Mouse (Mus musculus) megakaryocyte progenitor cell, adult 5-6 weeks (primary cell): ENCODE results near the gene Ptgis. TPM values are rescaled to one million over a fixed set of nuclear protein-coding genes. Genes with fewer than 3 reads are reported as not detected.

ENCODE experiments used
- ATAC-seq: replicated peaks from 2 replicates; pipeline ENCODE4 v1.8.0; 2016; ENCODE audit warnings: mild to moderate bottlenecking, moderate TSS enrichment, inconsistent platforms; ENCODE audit not compliant: poor library complexity
- total RNA-seq, 2 experiments: library from RNA; stranded (forward) in 1 of 2; stranded (reverse) in 1 of 2; fragments of 157-497, 149-512 nt in 1 of 2; fragments of 200-1000 nt in 1 of 2; gene quantifications; 2 replicates each; pipeline versions ENCODE4 v1.2.3 to v1.2.4; 2015 to 2017

Ptgis gene
- total RNA-seq, 2 experiments from 2014 or later, result not detected

GRCm38 (mm10) chr2:167198660-167199427, 41.6 kb downstream of the Ptgis start:
- no peak for ATAC-seq

GRCm38 (mm10) chr2:167193361-167193760, 47.0 kb downstream of the Ptgis start:
- ATAC-seq, result no peak

- ATAC-seq, result peak; percentile 38; the same call in 1 of the 2 replicates
Observed at GRCm38 (mm10) chr2:167190076-167190399, 50.4 kb downstream of the Ptgis start, which contains the start of gene Kcnb1. Kcnb1 (minus strand) TSS chr2:167190155.

- no peak for ATAC-seq
Observed at GRCm38 (mm10) chr2:167189291-167190075, 50.9 kb downstream of the Ptgis start.

- peak; percentile 94 for ATAC-seq
Observed at GRCm38 (mm10) chr2:167188315-167189207, 51.8 kb downstream of the Ptgis start.

- no peak for ATAC-seq
Observed at GRCm38 (mm10) chr2:167187119-167187518, 53.3 kb downstream of the Ptgis start.

GRCm38 (mm10) chr2:167186544-167186943, 53.9 kb downstream of the Ptgis start:
- no peak for ATAC-seq

GRCm38 (mm10) chr2:167186003-167186402, 54.4 kb downstream of the Ptgis start:
- ATAC-seq, result no peak

- ATAC-seq, result no peak
Observed at GRCm38 (mm10) chr2:167185432-167185831, 55.0 kb downstream of the Ptgis start.

- no peak for ATAC-seq
Observed at GRCm38 (mm10) chr2:167181662-167182389, 58.6 kb downstream of the Ptgis start.

- no peak for ATAC-seq
Observed at GRCm38 (mm10) chr2:167181096-167181495, 59.3 kb downstream of the Ptgis start.

GRCm38 (mm10) chr2:167179301-167179700, 61.1 kb downstream of the Ptgis start:
- ATAC-seq, result no peak

- ATAC-seq, result no peak
Observed at GRCm38 (mm10) chr2:167177231-167177641, 63.2 kb downstream of the Ptgis start.

- ATAC-seq, result no peak
Observed at GRCm38 (mm10) chr2:167175284-167175683, 65.1 kb downstream of the Ptgis start.

- no peak for ATAC-seq
Observed at GRCm38 (mm10) chr2:167173051-167173875, 67.1 kb downstream of the Ptgis start.

GRCm38 (mm10) chr2:167167515-167168212, 72.7 kb downstream of the Ptgis start:
- ATAC-seq, result peak; percentile 86

GRCm38 (mm10) chr2:167163600-167163999, 76.8 kb downstream of the Ptgis start:
- no peak for ATAC-seq

- no peak for ATAC-seq
Observed at GRCm38 (mm10) chr2:167163134-167163533, 77.3 kb downstream of the Ptgis start.

GRCm38 (mm10) chr2:167162516-167163021, 77.8 kb downstream of the Ptgis start:
- no peak for ATAC-seq
